Mouse (Mus musculus) heart, adult 2 months (tissue): Measurements from ENCODE around the gene Ifih1.

ENCODE experiments used
- CTCF ChIP-seq: fragments of 200-600 bp; IDR thresholded peaks from 2 replicates; pipeline ENCODE4 v1.8.1; 2022; ENCODE audit warnings: antibody characterized with exemption, mild to moderate bottlenecking, moderate library complexity
- POLR2A ChIP-seq: fragments of 200-500 bp; IDR thresholded peaks from 2 replicates; pipeline ENCODE4 v1.6.1; 2011; ENCODE audit warnings: mild to moderate bottlenecking, low read depth, low read length, control low read depth; ENCODE audit not compliant: insufficient read depth

GRCm38 (mm10) chr2:62630446-62630845 lies 15.6 kb downstream of the Ifih1 start:
- no peak for TF ChIP-seq POLR2A
- TF ChIP-seq CTCF, result peak; percentile 91
